Mouse (Mus musculus) CH12.LX (cell line): ENCODE results near the gene AI467606. TPM values are rescaled to one million over a fixed set of nuclear protein-coding genes. Genes with fewer than 3 reads are reported as not detected.
A peak's percentile ranks its signal among the peaks of the same experiment; 100 is the strongest.

ENCODE experiments used
- DNase-seq: peaks from one replicate; pipeline ENCODE4 v3.0.0-alpha.2; 2013; ENCODE audit errors: extremely low read depth
- H3K27ac ChIP-seq: 2 replicates; pipeline ENCODE4 v1.5.1; 2012; ENCODE audit warnings: low read depth, mild to moderate bottlenecking, control low read depth, moderate library complexity; ENCODE audit not compliant: insufficient read depth
- H3K27me3 ChIP-seq: replicated peaks from 2 replicates; pipeline ENCODE3; 2012; ENCODE audit warnings: inconsistent platforms
- H3K36me3 ChIP-seq, 2 experiments: replicated peaks in 1 of 2; 2 replicates each; pipeline versions ENCODE3 to v1.6.1; 2012; ENCODE audit warnings: inconsistent platforms in 1 of 2, low read length in 1 of 2, mild to moderate bottlenecking in 1 of 2, mixed read lengths in 1 of 2, moderate library complexity in 1 of 2; ENCODE audit not compliant: control insufficient read depth in 1 of 2, insufficient read depth in 1 of 2
- H3K4me1 ChIP-seq, 2 experiments: 2 replicates each; pipeline ENCODE4 v1.6.1; 2012; ENCODE audit warnings: inconsistent platforms in 1 of 2, moderate library complexity in 1 of 2; ENCODE audit not compliant: insufficient read depth in 2 of 2, control insufficient read depth in 1 of 2
- H3K4me2 ChIP-seq: 2 replicates; pipeline ENCODE4 v1.6.1; 2012; ENCODE audit warnings: low read depth, mild to moderate bottlenecking, control low read depth; ENCODE audit not compliant: poor library complexity, insufficient read depth, severe bottlenecking
- H3K4me3 ChIP-seq, 3 experiments: fragments of 150-350 bp in 1 of 3; sonication (generic) in 1 of 3; replicated peaks in 1 of 3; 2 replicates each; pipeline versions ENCODE3 to v1.5.1; 2011 to 2012; ENCODE audit warnings: low read depth in 2 of 3, low read length in 2 of 3, mild to moderate bottlenecking in 2 of 3, moderate library complexity in 2 of 3, control low read depth in 1 of 3, improper control_type of control experiment in 1 of 3, inconsistent platforms in 1 of 3, mixed read lengths in 1 of 3; ENCODE audit not compliant: poor library complexity in 1 of 3
- H3K79me2 ChIP-seq: replicated peaks from 2 replicates; pipeline ENCODE4 v1.6.1; 2012; ENCODE audit warnings: mild to moderate bottlenecking, moderate library complexity; ENCODE audit not compliant: control insufficient read depth, poor library complexity, insufficient read depth, severe bottlenecking; ENCODE audit errors: extremely low read depth
- H3K9ac ChIP-seq: 2 replicates; pipeline ENCODE4 v1.6.1; 2012; ENCODE audit warnings: low read depth, mild to moderate bottlenecking, control low read depth, moderate library complexity; ENCODE audit not compliant: insufficient read depth
- H3K9me3 ChIP-seq: replicated peaks from 2 replicates; pipeline ENCODE3; 2012; ENCODE audit warnings: low read length, inconsistent platforms, mixed read lengths
- BHLHE40 ChIP-seq: IDR thresholded peaks from 2 replicates; pipeline ENCODE4 v1.6.1; 2011; ENCODE audit warnings: mild to moderate bottlenecking, low read depth, low read length, improper control_type of control experiment
- CHD1 ChIP-seq: IDR thresholded peaks from 2 replicates; pipeline ENCODE4 v1.6.1; 2012; ENCODE audit warnings: low read depth, low read length, improper control_type of control experiment, inconsistent platforms
- GABPA ChIP-seq: IDR thresholded peaks from 2 replicates; pipeline ENCODE4 v1.6.1; 2012; ENCODE audit warnings: low read depth, low read length, improper control_type of control experiment, inconsistent platforms; ENCODE audit not compliant: insufficient replicate concordance
- HCFC1 ChIP-seq: IDR thresholded peaks from 2 replicates; pipeline ENCODE4 v1.6.1; 2012; ENCODE audit warnings: low read depth, mild to moderate bottlenecking, inconsistent platforms, low read length, improper control_type of control experiment
- IRF4 ChIP-seq: IDR thresholded peaks from 2 replicates; pipeline ENCODE4 v1.6.1; 2014; ENCODE audit warnings: low read depth, mild to moderate bottlenecking, inconsistent platforms, low read length, improper control_type of control experiment
- MAFK ChIP-seq: IDR thresholded peaks from 2 replicates; pipeline ENCODE4 v1.6.1; 2011; ENCODE audit warnings: low read length, improper control_type of control experiment; ENCODE audit not compliant: insufficient replicate concordance
- MAZ ChIP-seq: IDR thresholded peaks from 2 replicates; pipeline ENCODE4 v1.6.1; 2012; ENCODE audit warnings: low read depth, mild to moderate bottlenecking, inconsistent platforms, low read length, improper control_type of control experiment, moderate library complexity
- NELFE ChIP-seq: IDR thresholded peaks from 2 replicates; pipeline ENCODE4 v1.6.1; 2011; ENCODE audit warnings: low read depth, low read length, improper control_type of control experiment
- PAX5 ChIP-seq: IDR thresholded peaks from 2 replicates; pipeline ENCODE4 v1.6.1; 2012; ENCODE audit warnings: low read length, inconsistent platforms, mixed read lengths
- SIN3A ChIP-seq: IDR thresholded peaks from 2 replicates; pipeline ENCODE4 v1.6.1; 2012; ENCODE audit warnings: low read length, improper control_type of control experiment, inconsistent platforms
- SMC3 ChIP-seq: IDR thresholded peaks from 2 replicates; pipeline ENCODE4 v1.6.1; 2011; ENCODE audit warnings: low read depth, low read length, improper control_type of control experiment
- USF2 ChIP-seq: conservative IDR thresholded peaks from 2 replicates; pipeline ENCODE4 v1.6.1; 2011; ENCODE audit warnings: low read depth, low read length, improper control_type of control experiment
- ZMIZ1 ChIP-seq: IDR thresholded peaks from 2 replicates; pipeline ENCODE4 v1.6.1; 2012; ENCODE audit warnings: low read depth, mild to moderate bottlenecking, inconsistent platforms, low read length, improper control_type of control experiment
- ZNF384 ChIP-seq: IDR thresholded peaks from 2 replicates; pipeline ENCODE4 v1.6.1; 2012; ENCODE audit warnings: low read depth, low read length, improper control_type of control experiment, inconsistent platforms
- dilution Hi-C: fragments of 300-500 bp; cut with MboI; formaldehyde crosslinking; loops from 2 replicates; pipeline ENCODE4 v1.14.3; 2020; ENCODE audit warnings: low sequenced_read_pairs; ENCODE audit not compliant: extremely low pct_unique_long_range_greater_than_20kb, extremely low pct_ligation_motif_present
- in situ Hi-C: fragments of 300-500 bp; cut with MboI; formaldehyde crosslinking; loops from 3 replicates; pipeline ENCODE4 v1.14.3; 2019; ENCODE audit warnings: low sequenced_read_pairs, low pct_ligation_motif_present, low pct_unique_long_range_greater_than_20kb, mixed read lengths
- polyA plus RNA-seq: library from polyadenylated mRNA; unstranded; fragments of >175 nt; gene quantifications from 2 replicates; pipeline ENCODE4 v1.2.1, GENCODE M21; 2012; ENCODE audit warnings: low read depth; ENCODE audit not compliant: insufficient read length
- total RNA-seq, 2 experiments: library from RNA; depleted of rRNA; stranded (reverse); fragments of 300-350 nt in 1 of 2; fragments of >200 nt in 1 of 2; gene quantifications; 2 replicates each; pipeline ENCODE4 v1.2.3; 2012 to 2014

The AI467606 gene
- total and polyA plus RNA-seq, 3 experiments, result 15.7 to 26.4 (median 20.5) TPM

DNA sequence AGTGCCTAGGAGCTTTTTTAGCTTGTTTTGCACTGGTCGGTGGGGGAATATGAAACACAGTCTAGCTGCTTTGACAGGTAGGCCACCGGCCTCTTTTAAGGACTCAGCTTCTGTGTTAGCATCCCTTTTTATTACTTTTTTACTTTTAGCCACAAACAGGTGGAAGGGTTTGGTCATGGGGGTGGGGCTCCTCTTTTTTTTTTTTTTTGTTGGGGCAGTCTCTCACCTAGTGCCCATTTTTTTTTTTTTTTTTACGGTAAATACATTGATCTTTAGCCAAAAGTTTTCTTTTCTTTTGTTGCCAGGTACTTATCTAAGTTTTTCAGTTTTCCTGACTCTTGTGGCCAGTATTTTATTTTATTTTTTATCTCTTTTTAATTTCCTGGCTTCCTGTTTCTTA is 3.1 kb upstream of the AI467606 start:
- no peak overlapping the region for H3K27ac ChIP-seq
- peaks cover 8 to 11% of the 10 kb centered on the region in 2 experiments for H3K36me3 ChIP-seq
- H3K4me2 ChIP-seq, result no peak overlapping the region
- TF ChIP-seq SMC3 (no peak), ZNF384 (0 out of 2 replicates have a peak, but pooled peaks have one; percentile 45)
- H3K9me3 ChIP-seq, result no peaks in the 10 kb centered on the region
- no peak overlapping the region for H3K4me3 ChIP-seq
- H3K79me2 ChIP-seq, result peaks cover 18% of the 10 kb centered on the region
- in situ Hi-C loops (no loop called here), dilution Hi-C loops (no loop called here)
- peaks cover 11 to 29% of the 10 kb centered on the region in 2 experiments for H3K4me1 ChIP-seq
- H3K27me3 ChIP-seq, result no peaks in the 10 kb centered on the region
- no peak overlapping the region for H3K9ac ChIP-seq
- no peak for DNase-seq

DNA sequence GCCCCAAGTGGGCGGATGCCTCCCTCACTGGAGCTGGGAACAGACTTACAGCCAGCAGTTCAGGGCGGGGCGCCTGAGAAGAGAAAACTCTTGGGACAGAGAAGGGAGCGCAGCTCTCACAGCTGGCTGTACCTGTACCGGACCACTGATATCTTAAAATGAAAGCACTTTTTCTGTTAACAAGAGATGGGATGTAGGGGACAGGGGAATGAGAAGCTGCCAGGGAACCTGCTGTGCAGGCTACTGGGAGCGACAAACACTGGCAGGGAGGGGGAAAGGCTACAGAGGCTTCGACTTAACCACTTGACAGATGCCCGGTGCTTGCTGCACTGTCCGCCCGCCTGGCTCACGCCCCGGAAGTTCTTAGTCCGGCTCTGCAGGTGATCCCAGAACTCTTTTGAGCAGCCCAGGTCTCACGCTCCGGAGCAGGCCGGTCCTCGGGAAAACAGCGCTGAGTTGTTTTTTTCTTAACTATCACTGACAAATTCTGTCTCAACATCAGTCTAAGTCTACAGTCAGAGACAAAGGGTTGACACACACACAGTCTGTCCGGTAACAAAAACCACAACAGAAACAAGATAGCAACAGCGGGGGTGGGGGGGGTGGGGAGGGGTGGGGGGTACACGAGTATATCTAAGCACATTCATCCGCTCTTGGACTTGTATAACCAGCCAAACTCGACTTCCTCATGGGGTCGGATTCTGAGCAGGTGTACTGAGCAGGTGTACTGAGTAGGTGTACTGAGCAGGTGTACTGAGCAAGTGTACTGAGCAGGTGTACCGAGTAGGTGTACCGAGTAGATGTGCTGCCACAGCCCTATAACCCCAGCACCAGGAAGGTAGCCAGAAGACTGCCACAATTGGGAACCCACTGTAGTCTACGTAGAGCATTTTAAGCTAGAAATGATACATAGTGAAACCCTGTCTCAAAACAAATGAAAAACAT is 2.0 kb upstream of the AI467606 start:
- no peak for TF ChIP-seq PAX5
- peak; percentile 33; the same call in 1 of the 2 replicates for TF ChIP-seq HCFC1
- TF ChIP-seq IRF4, result no peak
- no peak for TF ChIP-seq MAFK
- TF ChIP-seq CHD1, result no peak
- 0 out of 2 replicates have a peak, but pooled peaks have one; percentile 20 for TF ChIP-seq BHLHE40
- no peak for TF ChIP-seq USF2
- TF ChIP-seq NELFE, result no peak
- TF ChIP-seq SMC3, result no peak
- TF ChIP-seq ZMIZ1, result no peak
- TF ChIP-seq SIN3A, result peak; percentile 47
- TF ChIP-seq MAZ, result no peak
- no peak for TF ChIP-seq GABPA
- Histone ChIP-seq H3K79me2 (peaks cover 19% of the 10 kb centered on the region), H3K4me2 (peak overlapping the region; percentile 88), H3K27me3 (no peaks in the 10 kb centered on the region), H3K9ac (peak overlapping the region; percentile 44; the same call in 1 of the 2 replicates), H3K4me1 (peaks cover 11 to 36% of the 10 kb centered on the region in 2 experiments), H3K27ac (peak overlapping the region; percentile 11; the same call in 1 of the 2 replicates), H3K36me3 (peaks cover 16 to 21% of the 10 kb centered on the region in 2 experiments), H3K9me3 (no peaks in the 10 kb centered on the region), H3K4me3 (peak overlapping the region in 1 of 3 experiments; percentile 20)
- DNase-seq, result no peak
- in situ Hi-C loops, result no loop called here
- dilution Hi-C loops, result no loop called here
